Mouse (Mus musculus) G1E-ER4 (cell line): ENCODE results near the gene Sorbs1. TPM values are rescaled to one million over a fixed set of nuclear protein-coding genes. Genes with fewer than 3 reads are reported as not detected.

Source experiments
- GATA1 ChIP-seq: IDR thresholded peaks from one replicate; pipeline ENCODE4 v1.8.0; 2012; ENCODE audit warnings: low read length, inconsistent platforms
- polyA plus RNA-seq: library from polyadenylated mRNA; stranded (reverse); fragments of >175 nt; gene quantifications from 2 replicates; pipeline ENCODE4 v1.2.3, GENCODE M21; 2012

Sorbs1 gene
- polyA plus RNA-seq, 1 experiment = 12.8 TPM

DNA sequence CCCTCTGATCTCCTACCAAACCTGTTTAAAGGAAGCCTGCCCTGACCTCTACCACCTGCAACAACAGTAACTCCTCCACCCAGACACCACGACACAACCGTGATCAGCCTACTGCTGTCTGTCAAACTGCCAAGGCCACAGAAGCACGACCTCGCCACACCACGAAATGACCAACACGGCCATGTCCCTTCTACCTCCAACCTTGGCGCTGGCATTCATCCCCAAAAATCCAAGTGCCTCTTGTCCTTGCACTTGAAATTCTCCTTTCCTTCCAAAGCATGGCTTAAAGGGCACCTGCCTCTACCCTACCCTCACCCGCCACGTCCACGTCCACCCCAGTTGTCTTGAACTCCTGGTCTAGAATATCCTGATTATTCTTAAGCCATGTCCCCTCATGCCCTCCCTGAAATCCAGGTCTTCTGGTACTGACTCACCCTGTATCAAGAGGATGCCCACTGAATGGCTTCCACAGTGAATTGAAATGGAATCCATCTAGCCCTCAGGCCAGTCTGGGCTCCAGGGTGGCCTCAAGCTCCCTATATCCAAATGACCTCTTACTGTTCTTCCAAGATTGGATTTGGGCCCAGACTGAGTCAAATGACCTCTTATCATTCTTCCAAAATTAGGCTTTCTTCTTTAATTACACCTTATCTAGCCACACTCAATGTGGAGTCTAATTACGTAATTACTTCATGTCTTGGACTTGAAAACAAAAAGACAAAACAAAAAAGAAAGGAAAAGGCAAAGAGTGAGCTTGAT is 16.9 kb downstream of the Sorbs1 start:
- TF ChIP-seq GATA1 = no peak

DNA sequence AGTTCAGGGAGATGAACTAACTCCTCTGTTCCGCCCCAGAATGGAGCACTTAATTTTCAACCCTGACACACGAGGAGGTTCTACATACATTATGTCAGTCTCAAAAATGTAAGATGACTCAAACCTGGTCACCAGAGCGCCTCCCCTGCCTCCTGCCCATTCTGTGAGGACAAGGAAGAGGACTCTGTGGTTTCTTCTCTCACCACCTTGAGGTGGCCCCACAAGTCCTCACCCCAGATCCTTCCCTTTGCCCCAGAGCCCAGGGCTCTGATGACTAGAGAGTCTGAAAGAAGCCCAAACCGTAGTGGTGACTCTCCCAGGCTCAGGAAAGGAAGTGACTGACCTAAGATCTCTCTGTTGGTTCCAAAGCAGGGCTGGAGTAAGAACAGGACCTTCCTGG is 17.5 kb downstream of the Sorbs1 start:
- no peak for TF ChIP-seq GATA1

DNA sequence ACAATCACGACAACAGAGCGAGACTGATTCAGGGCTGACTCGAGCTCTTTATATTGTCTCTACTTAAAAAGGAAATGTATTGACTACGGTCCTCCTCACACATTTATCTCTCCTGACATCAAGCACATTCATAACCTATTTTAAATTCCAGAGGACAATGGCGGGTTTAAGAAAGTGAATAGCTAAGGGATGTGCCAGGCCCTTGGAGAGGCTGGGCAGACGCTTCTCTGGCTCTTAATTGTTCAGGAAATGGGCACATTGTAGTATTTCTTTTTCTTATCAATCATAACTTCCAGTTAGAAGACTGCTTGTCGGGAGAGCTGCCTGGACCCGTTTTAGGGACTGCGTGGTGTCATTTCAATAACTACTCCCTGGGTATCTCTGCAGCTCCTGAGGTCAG is 20.7 kb downstream of the Sorbs1 start:
- TF ChIP-seq GATA1 = no peak

- TF ChIP-seq GATA1 = no peak
Observed at GRCm38 (mm10) chr19:40491442-40491841, 22.1 kb downstream of the Sorbs1 start.

- no peak for TF ChIP-seq GATA1
Observed at GRCm38 (mm10) chr19:40490765-40491164, 22.8 kb downstream of the Sorbs1 start.

GRCm38 (mm10) chr19:40489633-40490032 is 23.9 kb downstream of the Sorbs1 start:
- no peak for TF ChIP-seq GATA1

DNA sequence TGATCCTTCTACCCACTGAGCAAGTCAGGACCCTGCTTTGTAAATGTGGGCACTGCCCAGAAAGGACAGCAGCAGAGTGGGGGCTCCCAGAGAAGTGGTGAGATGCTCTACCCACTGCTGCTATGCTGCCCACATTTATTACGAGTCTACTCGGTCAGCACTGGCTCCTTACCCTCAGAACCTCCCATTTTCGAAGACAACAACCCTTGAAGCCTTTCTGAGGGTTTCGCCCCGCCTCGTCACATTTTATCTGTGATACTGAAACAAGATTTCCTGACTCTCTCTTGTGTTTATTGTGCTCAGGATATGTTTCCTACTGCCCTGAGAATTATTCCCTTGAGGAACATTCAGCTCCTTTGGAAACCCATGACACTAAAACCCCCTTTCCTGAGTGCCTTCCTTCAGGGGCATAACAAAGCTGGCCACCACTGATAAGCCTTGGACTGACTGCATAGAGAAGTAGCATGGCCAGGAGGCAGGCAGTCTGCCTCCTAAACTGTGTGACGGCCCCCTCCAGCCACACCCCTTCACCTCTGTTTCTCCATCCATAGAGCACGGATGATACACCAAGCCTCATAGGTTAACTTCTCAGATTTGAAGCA is 24.6 kb downstream of the Sorbs1 start:
- TF ChIP-seq GATA1 = no peak

GRCm38 (mm10) chr19:40487561-40487960 is 26.0 kb downstream of the Sorbs1 start:
- TF ChIP-seq GATA1 = no peak

DNA sequence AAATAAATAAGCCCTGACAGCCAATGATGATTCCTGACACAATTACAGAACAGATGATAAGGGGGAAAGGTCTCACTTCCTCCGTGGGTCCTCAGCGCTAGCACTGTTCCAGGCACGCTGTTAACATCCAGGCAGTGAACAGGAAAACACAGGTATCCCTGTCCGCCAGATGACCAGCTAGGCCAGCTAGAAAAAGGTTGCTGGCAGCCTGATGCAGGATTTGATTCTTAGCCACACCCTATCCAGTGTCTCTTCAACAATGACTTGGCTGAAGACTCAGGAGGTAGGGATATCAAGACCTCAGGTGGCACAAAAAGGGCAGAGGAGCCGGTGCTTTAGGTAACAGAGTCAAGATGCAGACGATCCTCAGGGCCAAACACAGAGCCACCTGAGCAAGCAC is 32.5 kb downstream of the Sorbs1 start:
- TF ChIP-seq GATA1 = no peak

GRCm38 (mm10) chr19:40478161-40478575 is 35.4 kb downstream of the Sorbs1 start:
- TF ChIP-seq GATA1 = no peak

DNA sequence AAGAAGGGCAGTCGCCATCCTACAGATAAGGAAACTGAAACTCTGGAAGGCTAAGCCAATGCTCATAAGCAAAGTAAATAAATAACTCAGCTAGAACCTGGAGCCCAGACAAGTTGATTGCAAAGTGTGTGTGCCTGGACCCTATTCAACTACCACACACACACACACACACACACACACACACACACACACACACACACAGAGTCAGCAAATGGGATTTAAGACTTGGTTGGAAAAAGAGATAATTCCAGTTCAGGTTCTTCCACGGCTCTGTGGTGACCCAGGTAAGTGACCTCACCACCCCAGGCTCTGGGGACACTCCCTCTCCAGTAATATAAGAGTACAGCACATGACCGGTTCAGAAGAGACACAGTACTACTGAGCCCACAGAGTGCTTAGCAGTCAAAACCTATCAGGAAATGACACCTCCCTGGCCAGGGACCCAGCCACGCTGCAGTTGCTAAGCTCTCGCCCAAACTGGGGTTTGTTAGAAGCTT is 36.1 kb downstream of the Sorbs1 start:
- TF ChIP-seq GATA1 = no peak

GRCm38 (mm10) chr19:40476491-40476890 is 37.1 kb downstream of the Sorbs1 start:
- no peak for TF ChIP-seq GATA1

- TF ChIP-seq GATA1 = no peak
Observed at GRCm38 (mm10) chr19:40471526-40472245, 41.9 kb downstream of the Sorbs1 start.

- no peak for TF ChIP-seq GATA1
Observed at GRCm38 (mm10) chr19:40469792-40470191, 43.8 kb downstream of the Sorbs1 start.

DNA sequence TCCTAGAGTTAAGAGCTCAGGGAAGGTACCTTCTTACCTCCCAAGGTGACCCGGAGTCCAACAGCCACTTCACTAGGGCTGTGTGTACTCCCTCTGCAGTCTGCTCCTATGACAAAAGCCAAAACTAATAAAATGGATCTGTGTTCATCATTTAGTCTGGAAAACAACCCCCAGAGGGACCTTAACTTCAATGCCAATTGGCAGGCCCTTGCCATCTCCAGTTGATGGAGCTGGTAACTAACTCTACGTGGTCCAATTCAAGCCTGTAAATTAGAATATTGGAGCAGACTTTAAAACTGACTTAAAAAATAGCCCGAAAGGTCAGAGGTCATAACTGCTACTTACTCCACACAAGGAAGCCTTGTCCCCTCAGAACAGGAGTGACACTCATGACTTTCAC is 45.3 kb downstream of the Sorbs1 start:
- no peak for TF ChIP-seq GATA1

GRCm38 (mm10) chr19:40467810-40468209 is 45.8 kb downstream of the Sorbs1 start:
- no peak for TF ChIP-seq GATA1
